Mouse (Mus musculus) cerebellum, postnatal 10 days (tissue): Measurements from ENCODE around the gene Rfx7.

Source experiments
- DNase-seq, 2 experiments: peaks; one replicate each; pipeline ENCODE4 v3.0.0; 2021; ENCODE audit warnings: mixed read lengths in 2 of 2

Rfx7 gene

GRCm38 (mm10) chr9:72531996-72532380, at the start of gene Rfx7:
Gene Rfx7, plus strand, starts transcription at chr9:72532240.
- DNase-seq: peak; percentile 89 to 93

DNA sequence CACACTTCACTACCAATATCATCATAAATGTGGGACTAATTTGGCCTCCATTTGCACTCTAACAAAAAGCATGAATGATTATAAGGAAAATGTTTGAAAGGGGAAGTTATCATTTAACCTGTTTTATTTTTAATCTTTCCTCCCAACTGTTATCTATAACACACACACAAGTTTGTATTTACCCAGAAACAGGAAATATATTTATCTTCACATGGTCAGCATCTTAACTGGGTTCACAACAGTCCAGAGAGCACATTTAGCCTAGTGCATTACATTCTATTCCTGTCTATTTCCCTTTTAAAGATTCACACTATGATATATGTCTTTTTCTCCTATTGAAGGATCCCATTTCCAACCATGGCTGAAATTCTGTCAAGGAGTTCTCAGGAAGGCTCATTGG, 43.5 kb upstream of the Rfx7 start:
- DNase-seq: no peak

DNA sequence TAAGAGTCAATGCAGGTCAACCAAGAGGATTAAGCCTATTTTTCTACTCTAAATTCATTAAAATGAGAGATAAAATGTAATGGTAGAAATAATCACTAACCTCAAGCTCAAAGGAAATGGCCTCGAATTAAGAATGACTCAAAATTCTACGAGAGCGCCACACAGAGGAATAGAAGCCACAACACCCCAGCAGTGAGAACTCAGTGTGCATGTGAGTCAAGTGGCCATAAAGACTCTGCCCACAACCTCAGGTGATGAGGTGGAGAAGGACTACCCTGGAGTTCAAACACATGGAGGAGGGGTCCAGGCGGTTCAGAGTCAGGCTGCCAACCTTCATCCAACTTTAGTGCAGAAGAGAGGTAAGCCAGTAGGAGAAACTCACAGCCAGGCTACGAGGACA, 42.9 kb upstream of the Rfx7 start:
- DNase-seq: no peak

- peak; percentile 95 to 96 for DNase-seq
These were observed 40.4 kb upstream of the Rfx7 start for GRCm38 (mm10) chr9:72491559-72492193.

DNA sequence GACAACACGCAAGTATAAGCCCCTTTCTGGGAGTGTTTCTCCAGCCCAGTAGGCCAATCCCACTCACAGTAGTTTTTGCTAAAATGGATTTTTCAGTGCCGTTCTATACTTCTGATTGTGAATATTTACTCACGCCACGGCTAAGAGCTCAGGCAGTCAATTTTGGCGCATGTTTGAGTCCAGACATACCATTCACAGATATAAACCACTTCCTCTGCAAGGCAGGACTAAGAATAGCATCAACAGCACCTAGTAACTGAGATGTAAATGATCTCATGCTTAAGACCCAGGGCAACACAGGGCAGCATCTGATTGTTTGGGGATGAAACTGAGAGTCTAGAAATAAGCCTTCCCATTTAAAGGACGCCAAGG, 39.9 kb upstream of the Rfx7 start, which contains the start of gene Tex9:
Gene Tex9, minus strand, starts transcription at position 19 of the 372 bp plus-strand sequence.
- no peak for DNase-seq

GRCm38 (mm10) chr9:72493465-72493864, 38.6 kb upstream of the Rfx7 start:
- no peak for DNase-seq

GRCm38 (mm10) chr9:72493984-72494685, 37.9 kb upstream of the Rfx7 start:
- DNase-seq: no peak

- DNase-seq: no peak
These were observed 35.3 kb upstream of the Rfx7 start for GRCm38 (mm10) chr9:72496691-72497090.

DNA sequence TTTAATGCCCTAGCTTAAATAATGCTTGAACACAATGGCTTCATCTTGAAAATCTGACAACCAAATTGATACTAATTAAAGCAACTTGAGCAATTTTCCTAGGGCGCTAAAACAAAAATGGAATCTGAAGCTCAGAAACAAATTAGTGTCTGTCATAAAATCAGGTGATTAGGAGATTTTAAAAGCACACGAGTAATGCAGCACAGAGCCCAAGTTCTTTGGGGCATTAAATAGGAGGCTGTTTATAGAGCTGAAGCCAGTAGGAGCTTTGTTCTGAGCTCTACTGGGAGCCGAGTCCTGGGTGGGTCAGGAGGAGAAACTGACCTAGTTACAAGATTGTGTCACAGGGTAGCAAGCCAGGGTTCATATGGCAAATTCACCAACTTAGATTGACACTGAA, 34.9 kb upstream of the Rfx7 start:
- no peak for DNase-seq

DNA sequence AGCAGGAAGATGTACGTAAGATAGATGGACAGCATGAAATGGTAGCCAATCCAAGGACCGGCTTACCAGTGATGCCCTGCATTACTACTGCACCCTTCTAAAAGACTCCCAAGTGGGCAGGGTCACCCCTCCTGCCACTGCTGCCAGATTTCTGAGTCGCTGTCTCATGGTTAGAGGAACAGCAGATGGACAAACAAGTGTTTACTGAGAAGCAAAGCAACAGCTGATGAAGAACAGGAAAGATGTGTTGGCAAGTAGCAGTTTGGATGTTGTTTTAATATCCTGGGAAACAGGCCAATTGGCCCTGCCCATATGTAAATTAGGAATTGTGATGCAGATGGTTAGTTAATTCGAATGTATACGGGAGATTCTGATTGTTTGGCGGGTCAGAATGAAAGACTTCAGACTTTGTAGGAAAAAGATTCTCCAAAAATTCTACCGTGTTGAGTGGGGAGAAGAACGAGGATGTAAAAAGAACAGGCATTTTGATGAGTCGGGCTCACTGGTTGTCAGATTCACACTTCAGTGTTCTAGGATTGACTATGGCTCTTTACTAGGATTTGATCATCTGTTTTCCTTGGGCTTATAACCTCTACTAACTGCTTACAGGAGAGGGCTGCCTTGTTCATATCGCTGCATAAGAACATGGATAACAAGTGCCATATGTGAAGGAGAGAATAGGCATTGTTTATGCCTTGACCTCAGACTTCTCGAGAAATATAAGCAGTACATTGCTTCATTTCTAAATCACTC, 19.6 kb upstream of the Rfx7 start:
- DNase-seq: peak; percentile 29 to 36

DNA sequence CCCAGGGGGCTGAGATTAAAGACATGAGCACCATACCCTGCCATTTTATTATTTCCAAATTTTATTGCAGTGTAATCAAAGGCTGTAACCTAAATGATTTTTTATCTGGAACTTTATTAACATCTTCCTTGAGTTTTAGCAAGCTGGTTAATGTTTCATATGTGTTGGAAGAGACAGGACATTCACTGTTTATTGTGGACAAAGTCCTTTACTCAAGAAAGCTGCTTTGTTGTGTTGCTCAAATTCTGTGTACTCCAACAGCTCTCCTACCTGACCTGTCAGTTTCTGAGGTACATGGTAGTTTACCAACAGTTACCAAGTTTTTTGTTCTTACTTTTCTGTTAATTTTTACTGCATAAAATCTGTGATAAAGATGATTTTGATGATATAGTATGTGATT, 16.7 kb upstream of the Rfx7 start:
- DNase-seq: no peak

GRCm38 (mm10) chr9:72519246-72519645, 12.8 kb upstream of the Rfx7 start:
- DNase-seq: peak; percentile 81 to 84

DNA sequence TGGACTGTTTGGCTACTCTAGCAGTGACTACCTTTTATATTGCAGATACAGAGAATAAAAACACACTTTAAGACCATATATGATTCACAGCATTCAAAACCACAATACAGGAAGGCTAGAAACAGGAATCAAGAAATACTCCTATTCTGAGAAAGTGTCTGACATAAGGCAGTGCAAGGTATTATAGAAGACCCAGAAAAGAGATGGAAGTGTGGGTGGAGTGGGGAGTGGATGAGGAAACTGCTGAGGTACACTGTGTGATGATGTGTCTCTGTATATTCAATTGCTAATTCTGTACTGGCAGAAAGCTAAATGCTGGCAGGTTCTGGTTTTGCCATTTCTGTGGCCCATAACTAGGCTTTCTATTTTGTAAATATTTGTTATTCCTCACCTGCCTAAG, 11.2 kb upstream of the Rfx7 start:
- no peak for DNase-seq

- DNase-seq: no peak
These were observed 5.9 kb upstream of the Rfx7 start for GRCm38 (mm10) chr9:72526091-72526490.

DNA sequence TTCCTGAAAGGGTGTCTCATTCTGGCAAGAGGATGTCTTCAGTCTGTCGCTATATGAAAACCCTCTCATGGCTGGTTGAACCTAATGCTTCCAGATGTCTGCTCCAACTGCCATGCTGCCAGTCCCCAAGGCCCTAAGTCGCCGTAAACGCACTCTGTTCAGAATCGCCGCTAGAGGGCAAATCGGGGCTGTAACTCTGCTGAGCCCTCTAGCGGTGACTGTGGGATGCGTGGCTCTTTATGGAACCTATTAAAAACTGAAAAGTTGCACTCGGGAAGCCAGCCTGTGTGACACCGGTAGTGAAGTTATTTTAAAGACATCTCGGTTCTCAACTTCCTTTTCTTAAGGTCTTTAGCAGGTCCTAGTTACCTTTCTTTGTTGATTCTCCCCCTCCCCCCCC, 1.8 kb upstream of the Rfx7 start:
- peak; percentile 93 to 94 for DNase-seq

GRCm38 (mm10) chr9:72530824-72531223, 1.2 kb upstream of the Rfx7 start:
- DNase-seq: peak in 1 of 2 experiments; percentile 59

DNA sequence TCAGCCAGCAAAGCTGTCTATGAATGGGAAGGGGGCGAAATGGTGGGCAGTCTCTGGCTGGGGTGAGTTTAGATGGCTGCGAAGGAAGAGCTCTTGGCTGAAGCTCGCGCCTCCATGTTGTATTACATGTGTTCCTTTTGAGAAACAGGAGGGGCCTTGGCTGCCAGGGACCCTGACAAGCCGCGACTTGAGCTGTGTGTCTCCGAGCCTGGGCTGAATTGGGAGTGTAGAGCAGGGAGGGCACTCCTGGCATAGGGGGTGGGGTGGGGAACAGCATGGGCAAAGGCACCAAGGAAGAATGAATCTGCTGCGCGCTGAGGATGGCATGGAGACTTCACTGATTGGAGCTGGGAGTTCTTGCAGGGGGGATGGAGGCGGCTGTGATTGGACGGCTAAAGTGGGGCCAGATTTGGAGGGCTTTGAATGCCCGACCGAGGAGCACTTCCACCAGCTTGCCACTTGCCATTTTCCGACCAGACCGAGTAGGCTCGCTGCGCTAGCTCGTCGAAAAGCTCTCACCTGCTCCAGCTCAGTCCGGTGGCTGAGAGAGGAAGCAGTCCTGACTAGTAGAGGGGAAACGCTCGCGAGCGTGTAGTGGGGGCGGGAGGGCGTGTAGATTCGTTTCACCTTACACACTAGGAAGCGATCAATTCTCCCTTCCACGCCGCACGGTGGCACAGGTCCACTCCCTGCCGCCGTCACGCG, 597 bp upstream of the Rfx7 start:
- DNase-seq: peak; percentile 90 to 94

DNA sequence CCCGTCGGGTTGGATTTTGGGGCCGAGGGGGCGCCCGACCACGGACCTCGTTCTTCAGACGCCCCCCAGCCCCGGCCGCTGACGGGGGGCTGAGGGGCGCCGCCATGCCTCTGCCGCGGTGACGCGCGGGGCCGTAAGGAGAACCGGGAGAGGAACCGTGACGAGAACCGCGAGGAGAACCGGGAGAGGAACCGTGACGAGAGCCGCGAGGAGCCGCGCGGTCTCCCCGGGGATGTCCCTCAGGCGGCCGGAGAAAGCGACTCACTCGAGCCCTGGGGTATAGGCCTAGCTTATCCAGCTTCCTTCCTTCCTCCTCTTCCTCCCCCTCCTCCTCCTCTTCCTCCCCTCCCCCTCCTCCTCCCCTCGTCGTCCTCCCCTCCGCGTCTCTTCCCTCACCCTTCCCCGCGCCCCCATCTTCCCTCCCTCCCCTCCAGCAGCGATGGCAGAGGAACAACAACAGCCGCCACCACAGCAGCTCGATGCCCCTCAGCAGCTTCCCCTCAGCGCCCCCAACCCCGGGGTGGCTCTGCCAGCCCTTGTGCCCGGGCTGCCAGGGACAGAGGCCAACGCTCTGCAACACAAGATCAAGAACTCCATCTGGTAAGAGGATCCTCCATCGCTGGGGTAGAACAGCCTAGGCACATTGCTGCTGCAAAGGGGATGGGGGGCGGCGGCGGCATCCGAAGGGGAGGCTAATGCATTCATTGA, 495 bp downstream of the Rfx7 start:
- peak; percentile 82 to 87 for DNase-seq

DNA sequence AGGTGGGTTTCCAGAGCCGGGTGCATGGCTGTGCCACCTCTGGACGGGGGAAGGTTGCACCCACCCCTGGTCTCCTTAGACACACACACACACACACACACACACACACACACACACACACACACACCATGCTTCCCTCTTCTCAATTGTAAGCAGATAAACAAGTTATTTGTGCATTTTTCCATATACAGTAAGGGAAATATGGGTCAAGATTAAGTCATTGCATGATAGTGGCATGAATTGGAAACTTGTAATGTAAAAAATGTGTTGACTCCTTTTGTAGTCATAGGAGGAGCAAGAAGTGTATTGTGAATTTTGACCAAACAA, 1.0 kb downstream of the Rfx7 start:
- no peak for DNase-seq

DNA sequence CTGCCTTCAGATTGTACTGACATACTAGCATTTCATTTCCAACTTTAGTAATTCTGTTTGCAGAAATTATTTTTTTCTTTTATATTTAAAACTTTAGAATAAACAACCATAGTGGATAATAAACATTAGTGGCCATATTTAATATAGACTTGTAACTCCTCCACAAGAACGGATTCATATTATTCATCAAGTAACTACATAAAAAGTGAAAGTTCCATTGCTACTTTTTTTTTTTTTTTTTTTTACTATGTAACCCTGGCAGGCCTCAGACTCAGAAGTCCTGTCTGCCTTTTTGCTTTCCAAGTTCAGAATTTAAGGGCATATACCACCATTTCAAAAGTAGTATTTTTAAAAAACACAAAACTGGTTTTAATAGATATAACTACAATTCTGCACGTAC, 2.9 kb downstream of the Rfx7 start:
- no peak for DNase-seq

DNA sequence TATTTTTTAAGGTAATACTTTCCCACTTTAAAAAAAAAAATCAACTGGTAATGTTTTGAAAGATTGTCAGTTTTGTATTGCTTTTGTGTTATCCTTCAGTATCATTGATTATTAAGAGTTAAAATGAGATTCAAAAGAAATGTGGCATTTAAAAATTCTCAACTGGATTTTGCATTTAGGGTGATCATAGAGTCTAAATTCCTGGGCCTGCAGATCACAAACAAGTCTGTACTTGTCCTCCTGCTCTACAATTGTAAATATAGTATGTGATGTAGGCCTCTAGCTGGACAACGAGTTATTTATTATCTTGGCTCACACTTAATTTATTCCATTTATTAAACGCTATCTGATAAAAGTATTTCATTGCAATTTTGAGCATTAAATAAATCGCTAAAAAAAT, 3.4 kb downstream of the Rfx7 start:
- DNase-seq: no peak

DNA sequence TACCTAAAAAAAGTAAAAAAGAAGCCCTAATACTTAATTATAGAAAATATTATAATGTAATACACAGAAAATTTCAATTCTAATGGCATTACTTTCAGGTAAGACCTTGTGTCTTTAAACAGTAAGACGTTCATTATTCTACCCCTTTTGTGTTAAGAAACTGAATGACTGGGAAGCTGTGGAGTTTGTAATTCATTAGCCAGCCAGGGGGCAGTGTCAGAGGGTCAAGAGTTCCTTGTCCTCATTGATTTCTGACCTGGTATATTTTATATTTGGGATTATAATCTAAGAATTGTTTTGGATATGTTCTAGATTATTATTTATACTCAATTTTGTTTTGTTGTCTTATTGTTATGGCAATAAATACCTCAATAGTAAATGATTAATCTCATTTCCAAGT, 5.0 kb downstream of the Rfx7 start:
- no peak for DNase-seq

GRCm38 (mm10) chr9:72543590-72543989, 11.6 kb downstream of the Rfx7 start:
- no peak for DNase-seq
